Mouse (Mus musculus) adrenal gland, postnatal 25 days (tissue): Measurements from ENCODE around the gene Igf2bp1. TPM values are rescaled to one million over a fixed set of nuclear protein-coding genes. Genes with fewer than 3 reads are reported as not detected.
"Not testable (repeated sequence)": the region's sequence is repeated elsewhere in the genome, so short reads cannot be mapped to it uniquely, and the experiment has no call there.

Experiments
- DNase-seq: peaks from one replicate; pipeline ENCODE4 v3.0.0; 2021; ENCODE audit warnings: mixed read lengths
- total RNA-seq: library from RNA; stranded (reverse); gene quantifications from 2 replicates; pipeline ENCODE4 v1.2.3, GENCODE M21; 2021

The Igf2bp1 gene
- total RNA-seq, 1 experiment from 2014 or later, result 5.1 TPM

GRCm38 (mm10) chr11:95959152-95959551 is 46.6 kb downstream of the Igf2bp1 start:
- no peak for DNase-seq

- no peak for DNase-seq
These were observed 47.5 kb downstream of the Igf2bp1 start for GRCm38 (mm10) chr11:95958251-95958650.

- no peak for DNase-seq
These were observed 48.3 kb downstream of the Igf2bp1 start for GRCm38 (mm10) chr11:95957407-95957806.

GRCm38 (mm10) chr11:95953313-95953712 is 52.4 kb downstream of the Igf2bp1 start:
- DNase-seq, result no peak

GRCm38 (mm10) chr11:95945838-95946472 is 59.8 kb downstream of the Igf2bp1 start:
- DNase-seq, result no peak

- DNase-seq, result peak; percentile 27
These were observed 65.8 kb downstream of the Igf2bp1 start for GRCm38 (mm10) chr11:95939828-95940507.

GRCm38 (mm10) chr11:95936409-95936808 is 69.3 kb downstream of the Igf2bp1 start:
- DNase-seq, result no peak

- not testable (repeated sequence) for DNase-seq
These were observed 73.6 kb downstream of the Igf2bp1 start for GRCm38 (mm10) chr11:95932168-95932567.

- DNase-seq, result no peak
These were observed 79.3 kb downstream of the Igf2bp1 start for GRCm38 (mm10) chr11:95926398-95926797.

GRCm38 (mm10) chr11:95925976-95926375 is 79.8 kb downstream of the Igf2bp1 start:
- DNase-seq, result no peak

GRCm38 (mm10) chr11:95924215-95924614 is 81.5 kb downstream of the Igf2bp1 start:
- DNase-seq, result no peak

GRCm38 (mm10) chr11:95923477-95923876 is 82.3 kb downstream of the Igf2bp1 start:
- DNase-seq, result not testable (repeated sequence)

GRCm38 (mm10) chr11:95921991-95922621 is 83.6 kb downstream of the Igf2bp1 start:
- no peak for DNase-seq

- no peak for DNase-seq
These were observed 89.3 kb downstream of the Igf2bp1 start for GRCm38 (mm10) chr11:95916426-95916825.

GRCm38 (mm10) chr11:95915006-95915710 is 90.6 kb downstream of the Igf2bp1 start:
- DNase-seq, result no peak

GRCm38 (mm10) chr11:95914571-95914991 is 91.2 kb downstream of the Igf2bp1 start, which contains the start of gene B4galnt2:
Gene B4galnt2, minus strand, starts transcription at chr11:95914891.
- DNase-seq, result no peak

GRCm38 (mm10) chr11:95913959-95914566 is 91.7 kb downstream of the Igf2bp1 start:
- no peak for DNase-seq

- DNase-seq, result no peak
These were observed 94.2 kb downstream of the Igf2bp1 start for GRCm38 (mm10) chr11:95911579-95911978.

GRCm38 (mm10) chr11:95907805-95908524 is 97.8 kb downstream of the Igf2bp1 start:
- DNase-seq, result no peak
